Mouse (Mus musculus) adipocyte (in vitro differentiated cells): ENCODE measurements around the gene Prima1.

Source experiments
- DNase-seq: peaks from one replicate; pipeline ENCODE4 v3.0.0-alpha.2; 2016; ENCODE audit warnings: low spot score

Prima1 gene

GRCm38 (mm10) chr12:103223671-103224070 lies 18.3 kb downstream of the Prima1 start:
- DNase-seq: no peak

- no peak for DNase-seq
These were observed 25.9 kb downstream of the Prima1 start for GRCm38 (mm10) chr12:103215877-103216610.

GRCm38 (mm10) chr12:103214797-103215196 lies 27.2 kb downstream of the Prima1 start:
- no peak for DNase-seq

- no peak for DNase-seq
These were observed 27.7 kb downstream of the Prima1 start for GRCm38 (mm10) chr12:103214270-103214669.

- no peak for DNase-seq
These were observed 28.4 kb downstream of the Prima1 start for GRCm38 (mm10) chr12:103213591-103213990.

- no peak for DNase-seq
These were observed 30.9 kb downstream of the Prima1 start for GRCm38 (mm10) chr12:103211078-103211477.

- no peak for DNase-seq
These were observed 32.4 kb downstream of the Prima1 start for GRCm38 (mm10) chr12:103209581-103209980.

GRCm38 (mm10) chr12:103205561-103205960 lies 36.4 kb downstream of the Prima1 start:
- DNase-seq: no peak

- no peak for DNase-seq
These were observed 39.1 kb downstream of the Prima1 start for GRCm38 (mm10) chr12:103202592-103203544.

- DNase-seq: no peak
These were observed 49.0 kb downstream of the Prima1 start for GRCm38 (mm10) chr12:103192996-103193395.

- no peak for DNase-seq
These were observed 52.2 kb downstream of the Prima1 start for GRCm38 (mm10) chr12:103189771-103190170.

GRCm38 (mm10) chr12:103188223-103188622 lies 53.7 kb downstream of the Prima1 start:
- DNase-seq: no peak

GRCm38 (mm10) chr12:103187020-103187419 lies 54.9 kb downstream of the Prima1 start:
- DNase-seq: no peak

- no peak for DNase-seq
These were observed 58.9 kb downstream of the Prima1 start for GRCm38 (mm10) chr12:103183057-103183456.

GRCm38 (mm10) chr12:103168892-103169291 lies 73.1 kb downstream of the Prima1 start:
- no peak for DNase-seq

- DNase-seq: no peak
These were observed 77.6 kb downstream of the Prima1 start for GRCm38 (mm10) chr12:103164101-103165030.

- DNase-seq: no peak
These were observed 78.4 kb downstream of the Prima1 start for GRCm38 (mm10) chr12:103163596-103163995.

GRCm38 (mm10) chr12:103160721-103161120 lies 81.2 kb downstream of the Prima1 start:
- no peak for DNase-seq

- no peak for DNase-seq
These were observed 82.9 kb downstream of the Prima1 start for GRCm38 (mm10) chr12:103159016-103159415.

- DNase-seq: no peak
These were observed 84.6 kb downstream of the Prima1 start for GRCm38 (mm10) chr12:103157129-103157910.

GRCm38 (mm10) chr12:103155406-103155805 lies 86.5 kb downstream of the Prima1 start:
- DNase-seq: no peak
